Comparison of ENCODE assay signal across 12 mouse cellular contexts in genomic region chr5:114507964-114508363, GRCm38 (mm10). TPM values are rescaled to one million over a fixed set of nuclear protein-coding genes. Genes with fewer than 3 reads are reported as not detected.
DNase-seq lines count a peak whose midpoint lies in the region.
"Had no signal": no experiment of that assay in that cellular context is flagged by ENCODE, and none has a peak within 500 bp of the region (broad histone marks: within the 10 kb centered on the region; RNA-seq: fewer than 3 reads in every experiment).

No protein-coding gene starts in this region.

- DNase-seq in cerebellum, postnatal 14 days = peak; percentile 14 to 23
- no peak for DNase-seq in cerebellum, adult 9-11 months
- peak; percentile 30 for DNase-seq in heart, postnatal 4 days
- no peak for DNase-seq in heart, postnatal 36 days
- DNase-seq in left cerebral cortex, postnatal 4 days = peak; percentile 15
- DNase-seq in left cerebral cortex, postnatal 14 days (ENCODE audit: low spot score in 2 of 2) = no peak
- DNase-seq in T-cell, adult 2 months (ENCODE audit: low spot score) = no peak
- DNase-seq: gastrocnemius, postnatal 14 days; lung, adult 2 months; right cerebral cortex, postnatal 25 days; thymus, adult 18-20 months; thymus, postnatal 4 days had no signal

- intact Hi-C loops in heart, postnatal 36 days (cut with DNase I) = no loop called here
- intact Hi-C loops in left cerebral cortex, postnatal 4 days (cut with DNase I) = no loop called here
- intact Hi-C loops in left cerebral cortex, postnatal 14 days (cut with DNase I) = no loop called here

RNA-seq across cellular contexts. Expression of gene Fam222a, which starts 59.9 kb away (rescaled TPM):
- total RNA-seq in heart, postnatal 4 days (2021) = 1 to 10 TPM; 6.0 to 7.0 TPM
- total RNA-seq in heart, postnatal 36 days (2021) = 1 to 10 TPM; 1.6 to 1.9 TPM
- total RNA-seq in left cerebral cortex, postnatal 4 days (2021) = 10 to 100 TPM in 1 of 2 experiments, 1 to 10 TPM in 1; 8.7 to 10.4 TPM
- 1 to 10 TPM; 8.1 to 9.0 TPM for total RNA-seq in left cerebral cortex, postnatal 14 days (2021)

Comparison
In these comparisons a context has a peak if more than half of its experiments do, and no peak if none do; other contexts are left out.
1. DNase-seq: peak in cerebellum, postnatal 14 days (2 of 2), heart, postnatal 4 days (single experiment) and left cerebral cortex, postnatal 4 days (single experiment); none in cerebellum, adult 9-11 months (single experiment), heart, postnatal 36 days (0 of 2), left cerebral cortex, postnatal 14 days (0 of 2) and T-cell, adult 2 months (single experiment).